Mouse (Mus musculus): ENCODE results near the gene Gm11938.
"Not testable (repeated sequence)": the region's sequence is repeated elsewhere in the genome, so short reads cannot be mapped to it uniquely, and the experiment has no call there.

The Gm11938 gene

GRCm38 (mm10) chr11:99603208-99603607 lies at the start of gene Gm11938:
TSS of gene Gm11938 (minus strand) at chr11:99603308.
- not testable (repeated sequence) for DNase-seq (ENCODE audit: low spot score in 2 of 2)

GRCm38 (mm10) chr11:99650136-99650535 lies 47.0 kb upstream of the Gm11938 start, which contains the start of gene Gm11555:
TSS of gene Gm11555 (minus strand) at chr11:99650236.
- DNase-seq (ENCODE audit: low spot score in 2 of 2), result no peak

- DNase-seq (ENCODE audit: low spot score in 2 of 2), result no peak
Observed at GRCm38 (mm10) chr11:99646444-99646843, 43.3 kb upstream of the Gm11938 start.

- no peak for DNase-seq (ENCODE audit: low spot score in 2 of 2)
Observed at GRCm38 (mm10) chr11:99644351-99644750, 41.2 kb upstream of the Gm11938 start.

- not testable (repeated sequence) for DNase-seq (ENCODE audit: low spot score in 2 of 2)
Observed at GRCm38 (mm10) chr11:99643635-99644139, 40.6 kb upstream of the Gm11938 start, which contains the start of gene Krtap4-7. TSS of gene Krtap4-7 (minus strand) at chr11:99644089.

- no peak for DNase-seq (ENCODE audit: low spot score in 2 of 2)
Observed at GRCm38 (mm10) chr11:99640926-99641325, 37.8 kb upstream of the Gm11938 start.

GRCm38 (mm10) chr11:99637086-99637485 lies 34.0 kb upstream of the Gm11938 start:
- DNase-seq (ENCODE audit: low spot score in 2 of 2), result no peak

GRCm38 (mm10) chr11:99634653-99635134 lies 31.6 kb upstream of the Gm11938 start, which contains the start of gene Krtap4-2:
TSS of gene Krtap4-2 (minus strand) at chr11:99635084.
- no peak for DNase-seq (ENCODE audit: low spot score in 2 of 2)

DNA sequence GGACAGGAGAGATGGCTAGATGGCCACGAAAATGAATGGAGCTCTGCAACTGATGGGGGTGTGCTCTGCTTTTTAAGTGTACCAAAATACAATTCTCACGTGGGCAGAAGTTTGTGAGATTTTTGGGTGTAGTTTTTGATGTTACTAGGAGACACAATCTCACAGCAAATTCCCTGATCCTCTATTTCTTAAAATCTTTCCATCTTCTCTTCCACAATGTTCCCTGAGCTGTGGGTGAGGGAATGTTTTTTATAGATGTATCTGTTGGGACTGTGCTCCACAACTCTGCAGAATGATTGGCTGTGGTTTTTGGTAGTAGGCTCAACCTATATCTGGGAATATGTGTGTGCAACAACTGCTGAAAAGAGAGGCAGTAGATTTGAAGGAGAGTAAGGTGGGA lies 30.2 kb upstream of the Gm11938 start:
- peak in 1 of 2 experiments; percentile 35 for DNase-seq (ENCODE audit: low spot score in 2 of 2)

GRCm38 (mm10) chr11:99630890-99631289 lies 27.8 kb upstream of the Gm11938 start:
- no peak for DNase-seq (ENCODE audit: low spot score in 2 of 2)

DNA sequence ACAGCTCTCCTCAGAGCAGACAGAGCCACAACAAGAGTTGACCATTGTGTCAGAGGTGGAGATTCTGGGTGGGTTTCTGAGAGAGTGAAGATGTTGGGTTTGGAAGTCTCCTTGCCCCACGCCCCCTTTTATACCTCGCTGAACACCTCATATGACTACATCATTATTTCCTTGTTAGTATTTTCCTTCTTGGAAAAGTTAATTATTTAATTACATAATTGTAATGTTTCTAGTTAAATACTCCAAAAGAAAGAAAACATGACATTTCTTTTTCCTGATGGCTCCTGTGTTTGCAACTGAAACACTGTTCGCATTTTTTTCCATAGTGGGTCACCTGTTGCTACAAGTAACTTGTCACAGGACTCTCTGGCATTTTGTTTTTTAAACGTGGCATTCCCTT lies 25.0 kb upstream of the Gm11938 start, which contains the start of gene Krtap4-1:
TSS of gene Krtap4-1 (minus strand) at position 101 of the 400 bp plus-strand sequence.
- DNase-seq (ENCODE audit: low spot score in 2 of 2), result no peak

GRCm38 (mm10) chr11:99620335-99620734 lies 17.2 kb upstream of the Gm11938 start, which contains the start of gene Gm11562:
TSS of gene Gm11562 (minus strand) at chr11:99620435.
- no peak for DNase-seq (ENCODE audit: low spot score in 2 of 2)

DNA sequence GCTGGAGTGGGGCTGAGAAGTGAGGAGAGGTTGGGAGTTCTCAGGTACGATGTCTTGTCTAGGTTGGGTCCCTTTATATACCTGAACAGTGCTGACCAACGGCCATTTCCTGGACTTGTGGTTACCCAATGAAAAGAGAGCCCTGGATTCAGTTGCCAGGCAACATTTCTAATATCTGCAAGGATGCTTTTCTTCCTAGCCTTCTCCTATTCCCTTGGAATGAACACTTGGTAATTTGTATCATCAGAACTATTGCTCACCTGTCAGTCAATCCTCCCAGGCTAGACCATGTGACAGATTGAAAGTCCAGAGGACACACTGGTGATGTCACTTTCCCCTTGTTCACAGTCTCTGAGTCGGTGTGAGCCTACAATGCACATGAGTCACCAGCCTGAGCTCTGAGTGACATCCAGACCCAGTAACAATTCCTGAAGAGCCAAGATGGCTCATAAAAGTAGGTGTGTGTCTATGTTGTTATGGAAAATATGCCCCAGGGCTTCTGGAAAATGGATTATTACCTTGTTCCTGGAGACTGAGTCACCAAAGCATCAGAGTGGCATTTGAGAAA lies 11.8 kb upstream of the Gm11938 start, which contains the start of gene Krtap2-4:
TSS of gene Krtap2-4 (minus strand) at position 51 of the 568 bp plus-strand sequence.
- DNase-seq (ENCODE audit: low spot score in 2 of 2), result no peak

GRCm38 (mm10) chr11:99610089-99610488 lies 7.0 kb upstream of the Gm11938 start, which contains the start of gene Gm11937:
TSS of gene Gm11937 (minus strand) at chr11:99610189.
- DNase-seq (ENCODE audit: low spot score in 2 of 2), result not testable (repeated sequence)

GRCm38 (mm10) chr11:99609126-99609525 lies 6.0 kb upstream of the Gm11938 start:
- DNase-seq (ENCODE audit: low spot score in 2 of 2), result peak; percentile 50 to 58

DNA sequence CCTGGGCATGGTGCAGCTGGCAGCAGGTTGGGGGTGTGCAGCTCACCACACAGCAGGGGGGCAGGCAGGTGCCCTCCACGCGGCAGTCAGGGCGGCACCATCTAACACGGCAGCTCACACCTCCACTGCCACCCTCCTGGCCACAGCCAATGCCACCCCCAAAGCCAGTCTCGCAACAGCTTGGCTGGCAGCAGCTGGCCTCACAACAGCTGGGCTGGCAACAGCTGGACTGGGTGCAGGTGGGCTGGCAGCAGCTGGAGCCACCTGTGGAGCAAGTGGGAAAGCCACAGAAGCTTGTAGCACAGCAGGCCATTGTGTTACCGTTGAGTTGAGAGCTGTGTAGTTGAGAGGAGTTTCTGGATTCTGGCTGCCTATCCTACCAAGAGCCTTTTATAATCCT lies 5.4 kb downstream of the Gm11938 start, which contains the start of gene Krtap9-3:
TSS of gene Krtap9-3 (minus strand) at position 364 of the 400 bp plus-strand sequence.
- DNase-seq (ENCODE audit: low spot score in 2 of 2), result not testable (repeated sequence)

GRCm38 (mm10) chr11:99590981-99591380 lies 12.1 kb downstream of the Gm11938 start, which contains the start of gene Krtap1-3:
TSS of gene Krtap1-3 (minus strand) at chr11:99591339.
- DNase-seq (ENCODE audit: low spot score in 2 of 2), result no peak

- DNase-seq (ENCODE audit: low spot score in 2 of 2), result no peak
Observed at GRCm38 (mm10) chr11:99585096-99585495, 18.0 kb downstream of the Gm11938 start.

DNA sequence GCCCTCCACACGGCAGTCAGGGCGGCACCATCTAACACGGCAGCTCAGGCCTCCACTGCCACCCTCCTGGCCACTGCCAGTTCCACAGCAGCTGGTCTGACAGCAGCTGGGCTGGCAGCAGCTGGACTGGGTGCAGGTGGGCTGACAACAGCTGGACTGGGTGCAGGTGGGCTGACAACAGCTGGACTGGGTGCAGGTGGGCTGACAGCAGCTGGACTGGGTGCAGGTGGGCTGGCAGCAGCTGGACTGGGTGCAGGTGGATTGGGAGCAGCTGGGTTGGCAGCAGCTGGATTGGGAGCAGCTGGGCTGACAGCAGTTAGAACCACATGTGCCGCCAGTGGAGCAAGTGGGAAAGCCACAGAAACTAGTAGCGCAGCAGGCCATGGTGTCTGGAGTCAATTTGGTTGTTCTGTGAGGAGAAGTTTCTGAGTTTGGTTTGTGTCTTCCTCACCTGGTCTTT lies 19.8 kb downstream of the Gm11938 start, which contains the start of gene Krtap1-4:
TSS of gene Krtap1-4 (minus strand) at position 410 of the 460 bp plus-strand sequence.
- no peak for DNase-seq (ENCODE audit: low spot score in 2 of 2)

- no peak for DNase-seq (ENCODE audit: low spot score in 2 of 2)
Observed at GRCm38 (mm10) chr11:99581564-99581963, 21.5 kb downstream of the Gm11938 start.

DNA sequence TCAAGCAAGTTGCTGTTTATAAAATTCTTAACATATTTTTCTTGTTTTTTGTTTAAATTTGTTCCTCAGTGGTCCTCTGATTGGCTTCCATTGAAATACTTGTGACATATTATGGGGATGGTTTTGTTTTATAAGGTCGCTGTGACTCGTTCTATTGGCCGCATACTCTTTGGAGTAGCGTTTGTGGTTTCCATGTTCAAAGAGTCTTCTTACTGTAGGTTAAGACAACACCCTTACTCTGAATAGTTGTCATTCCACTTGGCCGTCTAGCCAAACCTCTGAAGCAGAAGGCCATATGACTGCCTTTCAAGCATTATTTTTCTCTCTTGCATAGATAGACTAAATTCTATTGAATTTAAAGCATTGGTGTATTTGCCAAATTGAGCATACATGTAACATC lies 22.1 kb downstream of the Gm11938 start:
- no peak for DNase-seq (ENCODE audit: low spot score in 2 of 2)

- DNase-seq (ENCODE audit: low spot score in 2 of 2), result no peak
Observed at GRCm38 (mm10) chr11:99580636-99581035, 22.5 kb downstream of the Gm11938 start, which contains the start of gene Krtap1-5. TSS of gene Krtap1-5 (minus strand) at chr11:99581016.
